Mouse (Mus musculus) hindbrain, postnatal 0 days (tissue): ENCODE measurements at regions not wholly inside any gene's neighbourhood (a gene's known extent, or its start where the extent isn't known, plus 50 kb on each side); places are given as distances from the start of the nearest gene placed in this dataset.
A peak's percentile ranks its signal among the peaks of the same experiment; 100 is the strongest.

Experiments
- ATAC-seq: fragments of 200-750 bp; cut with Nextera tagmentation; 2 replicates; pipeline ENCODE4 v1.8.0; 2017; ENCODE audit warnings: mild to moderate bottlenecking, moderate TSS enrichment, moderate library complexity
- DNase-seq: peaks from one replicate; pipeline ENCODE4 v3.0.0-alpha.2; 2015; ENCODE audit warnings: low spot score
- H3K27ac ChIP-seq: fragments of 300-500 bp; sonication (generic); 2 replicates; pipeline ENCODE4 v1.5.1; 2014; ENCODE audit warnings: mild to moderate bottlenecking
- H3K27me3 ChIP-seq: fragments of 300-500 bp; sonication (generic); 2 replicates; pipeline ENCODE4 v1.6.1; 2014; ENCODE audit warnings: low read length, mixed read lengths; ENCODE audit not compliant: insufficient read depth
- H3K36me3 ChIP-seq: fragments of 300-500 bp; sonication (generic); 2 replicates; pipeline ENCODE4 v1.6.1; 2014; ENCODE audit warnings: low read length, mixed read lengths; ENCODE audit not compliant: insufficient read depth
- H3K4me1 ChIP-seq: fragments of 300-500 bp; sonication (generic); 2 replicates; pipeline ENCODE4 v1.6.1; 2014; ENCODE audit warnings: antibody characterized with exemption, low read length, mixed read lengths; ENCODE audit not compliant: insufficient read depth
- H3K4me2 ChIP-seq: fragments of 300-500 bp; sonication (generic); 2 replicates; pipeline ENCODE4 v1.6.1; 2014; ENCODE audit warnings: low read depth, mild to moderate bottlenecking, low read length, moderate library complexity, mixed read lengths
- H3K4me3 ChIP-seq: fragments of 300-500 bp; sonication (generic); 2 replicates; pipeline ENCODE4 v1.5.1; 2014; ENCODE audit warnings: low read length
- H3K9ac ChIP-seq: fragments of 300-500 bp; sonication (generic); replicated peaks from 2 replicates; pipeline ENCODE4 v1.6.1; 2014; ENCODE audit warnings: mild to moderate bottlenecking, low read length, moderate library complexity, mixed read lengths
- H3K9me3 ChIP-seq: fragments of 300-500 bp; sonication (generic); 2 replicates; pipeline ENCODE4 v1.6.1; 2016; ENCODE audit warnings: low read length, mixed read lengths
- CTCF ChIP-seq: IDR thresholded peaks from 2 replicates; pipeline ENCODE4 v1.5.1; 2016; ENCODE audit warnings: antibody characterized with exemption, control low read depth, low read depth
- WGBS: fragments of 180-500 bp; shearing (Covaris S2); extraction: QIAGEN DNeasy Blood & Tissue Kit; methylation state at CpG from one replicate; pipeline ENCODE4 v1.1.7; 2014; 5-methylcytosine and 5-hydroxymethylcytosine counted together

- WGBS = 86% methylated on average over 4 of the region's 4 CpGs
Measured at GRCm38 (mm10) chr5:134817671-134818070, 70.5 kb upstream of the Eln start.

DNA sequence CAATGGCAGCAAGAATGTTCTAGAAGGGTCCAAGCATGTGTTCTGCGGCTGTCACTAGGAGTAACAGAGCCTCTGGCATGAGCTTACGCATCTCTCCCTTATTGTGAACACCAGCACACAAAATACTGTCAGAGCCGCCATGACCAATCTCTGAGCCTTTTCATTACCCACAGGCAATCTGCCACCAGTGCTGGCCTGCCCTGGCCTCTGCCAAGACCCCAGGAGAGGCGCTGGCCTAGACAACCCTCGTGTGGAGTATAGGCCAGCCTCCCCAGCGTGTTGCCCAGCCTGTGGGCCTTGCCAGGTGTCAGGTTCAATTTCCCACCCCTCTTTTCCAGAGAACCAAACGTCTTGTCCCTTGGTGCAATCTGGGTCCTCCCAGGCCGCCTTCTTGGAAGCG, 62.0 kb upstream of the Eln start:
- no peaks in the 10 kb centered on the region for H3K9me3 ChIP-seq
- no peak overlapping the region for H3K9ac ChIP-seq
- whole genome bisulfite sequencing = 51% methylated on average over 9 of the region's 9 CpGs
- no peak overlapping the region for H3K27ac ChIP-seq
- no peaks in the 10 kb centered on the region for H3K36me3 ChIP-seq
- no peaks in the 10 kb centered on the region for H3K4me1 ChIP-seq
- ATAC-seq = peak; percentile 68; the same call in 1 of the 2 replicates
- H3K27me3 ChIP-seq = no peaks in the 10 kb centered on the region
- no peak for TF ChIP-seq CTCF
- H3K4me2 ChIP-seq = no peak overlapping the region
- DNase-seq = peak; percentile 62
- H3K4me3 ChIP-seq = no peak overlapping the region

More at GRCm38 (mm10) chr5:134817671-134818070, 70.5 kb upstream of the Eln start:
- Histone ChIP-seq H3K4me3 (no peak overlapping the region), H3K36me3 (no peaks in the 10 kb centered on the region), H3K27ac (no peak overlapping the region), H3K4me2 (no peak overlapping the region), H3K27me3 (no peaks in the 10 kb centered on the region), H3K9ac (no peak overlapping the region), H3K4me1 (no peaks in the 10 kb centered on the region), H3K9me3 (peaks cover 2% of the 10 kb centered on the region; the same call in 1 of the 2 replicates)
- ATAC-seq = no peak
- no peak for TF ChIP-seq CTCF
- no peak for DNase-seq

DNA sequence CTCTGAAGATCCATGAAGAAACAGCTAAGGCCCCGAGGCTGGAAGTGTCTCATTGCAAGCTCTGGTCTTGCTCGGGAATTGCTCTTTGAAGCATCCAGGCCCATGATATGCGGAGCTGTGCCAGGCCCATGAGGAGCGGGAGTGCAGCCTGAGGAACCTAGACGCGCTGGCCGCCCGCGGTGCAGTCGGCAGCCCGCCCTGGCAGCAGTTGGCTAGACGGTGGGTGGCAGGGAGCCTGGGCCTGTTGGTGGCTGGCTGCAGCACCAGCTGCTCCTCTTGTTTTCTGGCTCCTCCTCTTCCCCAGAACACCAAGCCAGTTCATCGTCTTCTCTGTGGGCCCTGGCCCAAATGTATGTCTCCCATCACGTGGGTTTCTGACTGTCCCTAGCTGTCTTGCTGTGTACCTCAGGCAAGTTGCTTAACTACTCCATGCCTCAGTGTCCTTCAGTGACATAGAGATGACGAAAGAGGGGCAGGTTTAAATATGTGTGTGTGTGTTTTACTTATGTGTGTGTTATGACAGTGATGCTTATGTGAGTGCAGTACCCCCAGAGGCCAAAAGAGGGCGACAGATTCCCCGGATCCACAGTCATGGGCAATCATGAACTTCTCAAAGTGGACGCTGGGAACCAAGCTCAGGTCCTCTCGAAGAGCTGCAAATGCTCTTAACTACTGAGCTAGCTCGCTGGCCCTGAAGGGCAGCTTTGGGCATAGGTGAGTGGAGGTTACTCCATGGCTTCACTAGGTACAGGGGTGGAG, 57.3 kb upstream of the Eln start:
- DNase-seq = peak; percentile 71
- H3K36me3 ChIP-seq = no peaks in the 10 kb centered on the region
- no peak overlapping the region for H3K27ac ChIP-seq
- no peak overlapping the region for H3K9ac ChIP-seq
- peak; percentile 56 for TF ChIP-seq CTCF
- ATAC-seq = peak; percentile 43; the same call in 1 of the 2 replicates
- no peak overlapping the region for H3K4me3 ChIP-seq
- WGBS = 73% methylated on average over 20 of the region's 20 CpGs
- H3K27me3 ChIP-seq = no peaks in the 10 kb centered on the region
- no peaks in the 10 kb centered on the region for H3K9me3 ChIP-seq
- H3K4me2 ChIP-seq = no peak overlapping the region
- H3K4me1 ChIP-seq = no peaks in the 10 kb centered on the region

DNA sequence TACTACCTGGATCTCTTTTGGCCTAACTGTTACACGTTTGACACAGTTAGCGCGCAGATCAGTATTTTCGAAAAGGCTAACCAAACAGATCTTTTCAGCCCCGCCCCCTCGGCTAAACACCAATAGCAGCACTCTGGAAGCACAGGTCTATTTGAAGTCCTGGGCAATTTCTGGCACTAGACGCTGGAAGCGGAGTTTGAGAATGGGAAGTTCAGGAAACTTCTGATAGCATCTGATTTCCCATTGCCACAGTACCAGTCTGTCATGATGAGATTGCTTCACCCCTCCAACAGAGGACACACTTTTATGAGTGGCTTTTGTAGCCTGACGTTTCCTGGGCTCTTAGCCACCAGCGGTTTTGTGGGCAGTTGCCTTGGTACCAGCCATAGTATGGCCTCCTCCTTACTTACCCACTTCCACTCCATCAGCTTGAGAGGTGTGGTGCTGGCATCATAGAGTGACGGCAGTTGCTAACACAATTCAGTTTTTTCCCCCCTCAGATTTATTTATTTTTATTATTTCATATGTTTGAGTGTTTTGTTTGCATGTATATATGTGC, 55.1 kb upstream of the Eln start:
- Histone ChIP-seq H3K4me1 (no peaks in the 10 kb centered on the region), H3K4me2 (no peak overlapping the region), H3K36me3 (no peaks in the 10 kb centered on the region), H3K9ac (no peak overlapping the region), H3K27me3 (no peaks in the 10 kb centered on the region), H3K4me3 (no peak overlapping the region), H3K27ac (no peak overlapping the region), H3K9me3 (no peaks in the 10 kb centered on the region)
- DNase-seq (no peak), ATAC-seq (no peak)
- TF ChIP-seq CTCF = no peak
- WGBS = 79% methylated on average over 11 of the region's 11 CpGs

- no peak for TF ChIP-seq CTCF
- Histone ChIP-seq H3K4me1 (no peaks in the 10 kb centered on the region), H3K4me3 (no peak overlapping the region), H3K4me2 (no peak overlapping the region), H3K9me3 (no peaks in the 10 kb centered on the region), H3K36me3 (no peaks in the 10 kb centered on the region), H3K27me3 (no peaks in the 10 kb centered on the region), H3K9ac (no peak overlapping the region), H3K27ac (no peak overlapping the region)
- ATAC-seq (no peak), DNase-seq (no peak)
- WGBS = 93% methylated on average over 3 of the region's 3 CpGs
Measured at GRCm38 (mm10) chr5:134800481-134800880, 53.4 kb upstream of the Eln start.

GRCm38 (mm10) chr5:134799911-134800310, 52.8 kb upstream of the Eln start:
- H3K27ac ChIP-seq = no peak overlapping the region
- H3K9ac ChIP-seq = no peak overlapping the region
- H3K4me2 ChIP-seq = no peak overlapping the region
- no peaks in the 10 kb centered on the region for H3K4me1 ChIP-seq
- H3K36me3 ChIP-seq = no peaks in the 10 kb centered on the region
- no peak for TF ChIP-seq CTCF
- no peaks in the 10 kb centered on the region for H3K27me3 ChIP-seq
- H3K9me3 ChIP-seq = no peaks in the 10 kb centered on the region
- no peak for ATAC-seq
- no peak for DNase-seq
- H3K4me3 ChIP-seq = no peak overlapping the region

GRCm38 (mm10) chr5:134797688-134798094, 50.6 kb upstream of the Eln start:
- Histone ChIP-seq H3K9me3 (no peaks in the 10 kb centered on the region), H3K27me3 (no peaks in the 10 kb centered on the region), H3K4me1 (no peaks in the 10 kb centered on the region), H3K36me3 (no peaks in the 10 kb centered on the region), H3K4me3 (no peak overlapping the region), H3K4me2 (no peak overlapping the region), H3K27ac (no peak overlapping the region), H3K9ac (no peak overlapping the region)
- ATAC-seq (no peak), DNase-seq (no peak)
- 50% methylated on average over 18 of the region's 18 CpGs for WGBS
- TF ChIP-seq CTCF = no peak
